Mouse (Mus musculus): ENCODE results near the gene Dnali1.

GRCm38 (mm10) chr4:125097412-125097811, 31.9 kb upstream of the Dnali1 start:
- TF ChIP-seq POLR2A (IDR thresholded peaks at IDR 0.05; ENCODE audit: borderline replicate concordance, low read depth, low read length): no peak
- TF ChIP-seq CTCF (IDR thresholded peaks at IDR 0.05; ENCODE audit: low read depth, low read length): no peak

Data from bone marrow macrophage, adult 2 months (primary cell).